Mouse (Mus musculus): ENCODE measurements around the gene Dnajb2.

DNA sequence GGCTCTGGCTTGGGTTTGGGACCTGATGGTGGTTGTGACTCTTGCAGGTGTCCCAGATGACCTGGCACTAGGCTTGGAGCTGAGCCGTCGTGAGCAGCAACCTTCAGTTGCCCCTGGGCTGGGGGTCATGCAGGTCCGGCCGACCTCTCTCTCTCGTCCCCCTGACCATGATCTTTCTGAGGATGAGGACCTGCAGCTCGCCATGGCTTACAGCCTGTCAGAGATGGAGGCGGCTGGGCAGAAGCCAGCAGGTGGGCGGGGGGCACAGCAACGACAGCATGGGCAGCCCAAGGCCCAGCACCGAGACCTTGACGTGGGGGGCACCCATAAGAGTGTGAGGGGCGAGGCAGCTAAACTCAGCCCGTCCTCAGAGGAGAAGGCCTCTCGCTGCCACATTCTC is 7.2 kb downstream of the Dnajb2 start:
- TF ChIP-seq EP300 (IDR thresholded peaks at IDR 0.05; ENCODE audit: low read depth) = no peak
- no peak for TF ChIP-seq CTCF (IDR thresholded peaks at IDR 0.05; ENCODE audit: low read depth)

Measured in liver, postnatal 0 days (tissue).